Mouse (Mus musculus): ENCODE data around the gene Rapgef2.

Rapgef2 gene

DNA sequence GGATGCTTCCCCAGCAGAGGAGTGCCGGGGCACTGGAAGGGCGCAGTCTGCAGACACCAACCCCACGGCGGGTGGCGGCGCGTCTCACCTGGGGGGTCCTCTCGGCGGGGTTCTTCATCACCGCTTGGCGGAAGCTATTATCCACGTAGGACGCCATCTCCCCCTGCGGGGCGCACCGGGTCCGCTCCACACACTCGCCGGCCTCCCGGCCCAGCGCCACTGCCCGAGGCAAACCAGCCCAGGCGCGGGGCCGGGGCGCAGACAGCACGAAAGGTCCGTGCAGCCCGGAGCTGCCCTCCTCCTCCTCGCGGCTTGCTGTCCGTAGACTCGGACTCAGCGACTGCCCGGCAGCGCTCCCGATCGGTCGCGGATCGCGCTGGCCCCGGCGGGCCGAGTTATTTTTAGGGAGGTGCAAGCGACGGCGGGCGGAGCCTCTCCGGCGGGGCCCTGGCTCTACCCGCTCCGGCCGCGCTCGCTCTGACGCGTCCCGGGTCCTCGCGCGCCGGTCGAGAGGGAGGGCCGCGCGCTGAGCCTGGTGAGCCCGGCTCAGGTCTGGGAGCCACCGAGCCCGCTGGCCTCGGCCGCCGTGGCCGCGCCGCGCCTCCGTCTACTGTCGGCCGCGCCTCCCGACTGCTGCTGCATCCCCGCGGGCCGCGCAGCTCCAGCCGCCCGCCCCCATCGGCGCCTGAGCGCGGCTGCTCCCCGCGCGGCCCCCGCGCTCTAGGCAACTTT lies at the start of gene Rapgef2:
Rapgef2 (minus strand) TSS at position 142 of the 732 bp plus-strand sequence.
- peak; percentile 60 for DNase-seq (ENCODE audit: low read depth, low spot score)

DNA sequence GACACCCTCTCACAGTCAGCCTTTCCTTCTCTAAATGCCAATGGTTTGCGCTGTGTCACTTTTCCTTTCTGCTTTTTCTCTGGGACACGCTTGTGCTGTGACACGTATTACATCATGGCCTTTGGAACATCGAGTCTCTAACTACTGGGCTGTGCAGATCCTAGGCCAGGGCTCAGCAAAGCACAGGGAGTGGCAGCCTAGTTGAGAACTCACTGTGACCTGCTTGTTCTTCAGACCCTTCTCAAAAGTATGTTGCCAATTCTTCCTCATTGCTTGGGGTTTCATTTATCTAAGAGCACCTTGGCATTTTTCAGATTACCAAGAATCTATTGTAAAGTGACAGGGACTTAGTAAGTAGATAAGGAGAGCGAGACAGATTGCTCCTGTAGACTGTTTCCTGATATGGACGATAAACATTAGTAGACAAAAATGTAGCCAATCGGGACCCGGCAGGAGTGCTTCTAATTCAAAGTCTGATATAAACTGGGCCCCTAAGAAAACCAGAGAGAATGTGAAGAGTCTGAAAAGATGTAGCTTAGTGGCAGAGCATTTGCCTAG lies 47.4 kb upstream of the Rapgef2 start:
- DNase-seq (ENCODE audit: low read depth, low spot score), result no peak

DNA sequence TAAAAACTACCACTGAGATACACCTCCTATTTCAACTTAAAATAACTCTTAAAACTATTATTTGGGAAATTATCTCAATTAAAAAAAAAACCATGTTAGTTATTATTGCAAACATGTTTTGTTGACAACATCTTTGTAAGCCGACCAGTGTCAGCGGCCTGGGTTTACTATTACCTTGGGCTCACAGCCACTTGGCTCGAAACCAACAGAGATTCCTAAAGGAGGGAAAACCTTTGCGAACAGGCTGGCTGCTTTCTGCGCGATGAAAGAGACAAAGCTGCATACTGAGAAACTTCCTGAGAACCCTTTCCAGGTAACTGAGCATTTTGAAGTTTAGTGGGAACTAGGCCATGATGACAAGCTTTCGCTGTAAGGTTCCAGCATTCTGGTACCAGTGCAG lies 46.7 kb upstream of the Rapgef2 start:
- DNase-seq (ENCODE audit: low read depth, low spot score), result no peak

- DNase-seq (ENCODE audit: low read depth, low spot score), result no peak
Observed at GRCm38 (mm10) chr3:79329691-79330315, 43.5 kb upstream of the Rapgef2 start.

DNA sequence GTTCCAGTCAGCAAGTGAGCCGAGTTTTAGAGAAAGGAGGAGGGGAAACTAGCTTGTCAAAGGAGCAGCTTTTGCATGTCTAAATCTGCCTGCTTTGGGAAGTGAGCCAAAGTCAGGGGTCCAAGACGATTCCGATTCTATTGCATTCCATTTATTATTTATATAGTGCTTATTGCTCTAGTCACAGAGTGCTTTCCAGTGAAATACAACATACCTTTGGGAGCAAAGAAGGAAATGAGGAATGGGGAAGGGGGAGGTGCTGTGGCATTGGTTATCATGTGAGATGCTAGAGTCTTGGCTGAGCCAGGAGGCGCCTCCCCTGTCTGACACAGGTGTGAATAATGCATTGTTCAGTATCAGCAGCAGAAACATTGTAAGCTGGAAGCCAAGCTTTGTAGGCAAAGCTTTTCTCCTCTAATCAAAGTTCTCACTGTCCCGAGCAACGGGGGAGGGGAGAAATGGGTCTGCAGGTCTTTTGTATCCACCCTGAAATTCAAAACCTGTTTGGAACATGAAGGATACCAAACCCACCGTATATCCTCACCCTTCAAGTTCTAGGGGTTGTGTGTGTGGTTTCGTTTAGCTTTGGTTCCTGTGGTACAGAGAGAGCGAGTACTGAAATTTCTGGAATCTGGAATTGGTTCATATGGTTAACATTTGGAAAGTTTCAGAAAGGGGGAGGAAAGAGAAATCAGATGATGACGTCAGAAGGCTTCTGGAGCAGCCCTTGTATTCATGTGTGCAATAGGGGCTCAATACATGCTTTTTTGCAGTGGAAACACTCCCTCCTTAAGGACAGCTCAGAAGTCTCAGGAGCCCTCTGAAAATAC lies 38.6 kb upstream of the Rapgef2 start:
- no peak for DNase-seq (ENCODE audit: low read depth, low spot score)

DNA sequence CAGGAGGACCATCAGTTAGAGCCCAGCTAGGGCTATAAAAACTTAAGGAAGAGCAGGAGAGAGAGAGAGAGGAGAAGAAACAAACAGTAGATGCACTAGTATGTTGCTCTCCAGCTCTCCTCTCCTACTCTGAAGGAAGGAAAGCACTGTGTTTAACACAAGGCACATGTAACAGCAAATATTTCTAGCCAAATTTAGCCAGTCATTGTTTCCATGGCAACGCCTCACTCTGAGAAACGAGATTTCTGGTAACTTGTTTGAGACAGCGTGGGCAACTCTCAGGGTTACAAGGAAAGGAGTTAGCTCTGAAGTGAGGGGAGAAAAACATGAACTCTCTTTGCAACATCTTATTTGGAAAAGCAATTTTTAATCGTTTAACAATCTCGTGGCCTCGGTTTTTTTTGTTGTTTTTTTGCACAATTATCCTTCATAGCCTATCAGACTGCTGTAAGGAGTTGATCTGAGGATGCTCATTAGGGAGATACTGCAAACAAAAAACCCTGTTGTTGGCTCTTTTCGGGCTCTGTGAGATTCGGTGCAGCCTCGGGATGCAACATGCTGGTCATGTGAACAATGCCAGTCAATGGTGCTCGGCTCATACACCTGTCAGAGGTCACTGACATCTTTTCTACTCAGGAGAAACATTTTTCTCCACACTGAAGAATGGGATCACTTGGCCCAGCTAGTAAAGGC lies 27.8 kb upstream of the Rapgef2 start:
- DNase-seq (ENCODE audit: low read depth, low spot score), result no peak

DNA sequence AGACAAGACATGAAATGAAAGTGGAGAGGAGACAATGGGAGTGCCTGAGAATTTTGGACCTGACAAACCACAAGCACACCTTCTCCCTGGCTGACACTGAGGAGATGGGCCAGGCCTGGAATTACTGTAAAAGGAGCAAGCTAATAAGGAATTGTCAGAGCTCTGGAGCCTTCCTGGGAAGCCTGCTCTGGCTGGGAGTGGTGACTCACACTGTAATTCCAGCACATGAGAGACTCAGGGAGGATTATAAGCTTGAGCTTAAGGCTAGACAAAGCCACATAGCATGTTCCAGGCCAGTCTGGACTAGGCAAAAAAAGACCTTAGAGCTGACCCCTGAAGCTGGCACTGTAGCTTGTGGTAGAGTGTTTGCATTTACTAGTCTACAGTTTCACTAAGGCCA lies 25.6 kb upstream of the Rapgef2 start:
- no peak for DNase-seq (ENCODE audit: low read depth, low spot score)

- no peak for DNase-seq (ENCODE audit: low read depth, low spot score)
Observed at GRCm38 (mm10) chr3:79310184-79310583, 23.9 kb upstream of the Rapgef2 start.

DNA sequence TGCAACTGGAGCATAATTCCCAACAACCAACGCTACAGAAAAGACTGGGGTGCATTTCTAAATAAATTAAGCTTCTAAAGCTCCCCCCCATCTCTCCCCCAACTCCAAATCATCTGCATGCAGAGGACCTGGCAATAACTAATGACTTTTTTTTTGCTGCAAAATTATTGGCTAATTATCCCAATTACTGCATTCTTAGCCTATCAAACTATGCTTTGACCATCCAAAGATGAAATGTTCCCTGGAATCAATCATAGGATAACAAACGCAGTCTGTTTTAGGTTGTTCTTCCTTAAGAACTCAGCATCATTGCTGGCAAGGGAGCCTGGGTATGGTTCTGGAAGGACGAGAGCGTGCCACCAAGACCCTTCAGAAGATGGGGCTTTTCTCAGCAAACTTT lies 22.3 kb upstream of the Rapgef2 start:
- no peak for DNase-seq (ENCODE audit: low read depth, low spot score)

- DNase-seq (ENCODE audit: low read depth, low spot score), result no peak
Observed at GRCm38 (mm10) chr3:79299401-79299800, 13.1 kb upstream of the Rapgef2 start.

- DNase-seq (ENCODE audit: low read depth, low spot score), result no peak
Observed at GRCm38 (mm10) chr3:79297281-79297680, 11.0 kb upstream of the Rapgef2 start.

DNA sequence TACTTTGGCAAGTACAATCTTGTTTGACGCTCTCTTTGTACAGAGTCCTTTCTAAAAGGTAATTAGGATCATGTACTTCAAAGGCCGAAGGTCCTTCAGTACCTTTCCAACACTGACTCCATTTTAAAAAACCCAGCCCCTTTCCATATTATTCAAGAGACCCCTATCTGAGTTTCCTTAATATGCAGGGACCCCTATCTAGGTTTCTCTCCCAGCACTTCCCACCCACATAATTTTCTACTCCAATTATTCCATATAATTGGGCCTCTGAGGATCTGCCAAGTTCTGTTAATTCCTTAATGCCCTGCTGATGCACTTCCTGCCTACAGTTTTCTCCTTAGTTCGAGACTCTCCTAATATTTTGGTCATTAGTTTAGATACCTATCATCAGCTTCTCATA lies 10.3 kb upstream of the Rapgef2 start:
- no peak for DNase-seq (ENCODE audit: low read depth, low spot score)

DNA sequence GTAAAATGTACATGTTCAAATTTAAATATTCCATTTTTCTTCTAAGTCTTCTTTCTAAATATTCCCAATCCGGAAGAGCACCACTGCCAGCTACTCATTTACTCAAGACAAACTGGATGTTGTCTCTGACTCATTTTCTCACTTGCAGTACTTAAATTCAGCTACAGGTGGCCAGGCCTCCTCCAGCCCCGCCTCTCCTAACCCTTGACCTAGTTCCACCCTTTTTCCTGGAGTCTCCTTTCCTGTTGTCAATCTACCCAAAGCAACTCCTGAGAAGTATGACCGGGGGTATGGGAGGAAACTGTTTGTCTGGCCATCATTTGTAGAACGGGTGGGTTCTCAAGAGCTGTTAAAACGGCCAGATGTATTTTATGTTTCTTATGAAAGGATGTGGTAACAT lies 9.7 kb upstream of the Rapgef2 start:
- DNase-seq (ENCODE audit: low read depth, low spot score), result no peak

DNA sequence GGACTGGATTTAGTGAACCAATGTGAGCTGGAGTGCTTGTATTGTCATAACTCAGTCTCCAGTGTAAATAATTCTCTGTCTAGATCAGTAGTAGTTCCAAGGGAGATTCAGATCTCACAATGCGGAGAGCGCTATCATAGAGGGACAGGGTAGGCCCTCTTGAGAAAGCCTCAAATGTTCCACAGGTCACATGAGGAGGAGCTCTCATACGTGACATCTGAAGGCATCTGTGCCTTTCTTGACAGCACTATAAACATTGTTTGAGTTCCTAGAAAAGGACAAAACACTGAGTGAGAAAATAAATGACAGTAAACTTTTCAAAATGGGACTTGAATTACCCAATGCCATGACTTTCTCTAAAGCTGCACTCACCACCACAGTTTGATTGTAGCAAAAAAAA lies 8.4 kb upstream of the Rapgef2 start:
- DNase-seq (ENCODE audit: low read depth, low spot score), result no peak

GRCm38 (mm10) chr3:79293023-79293422 lies 6.7 kb upstream of the Rapgef2 start:
- DNase-seq (ENCODE audit: low read depth, low spot score), result no peak

DNA sequence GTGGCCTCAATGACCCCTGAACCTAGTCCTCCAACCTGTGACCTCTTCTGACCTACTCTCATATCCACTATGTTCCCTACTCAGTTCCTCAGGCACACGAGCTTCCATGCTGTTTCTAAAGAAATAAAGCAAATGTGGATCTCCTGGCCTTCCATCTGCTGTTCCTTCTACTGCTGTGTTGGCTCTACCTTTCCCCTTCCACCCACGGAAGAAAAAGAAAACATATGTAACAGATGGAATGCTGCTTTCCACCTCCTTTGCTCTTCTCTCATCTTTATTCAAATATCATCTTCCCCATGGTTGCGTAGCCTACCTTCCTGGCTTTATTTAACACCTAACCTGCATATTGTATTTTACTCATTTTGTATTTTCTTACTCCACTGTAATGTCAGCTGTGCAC lies 2.7 kb upstream of the Rapgef2 start:
- no peak for DNase-seq (ENCODE audit: low read depth, low spot score)

- no peak for DNase-seq (ENCODE audit: low read depth, low spot score)
Observed at GRCm38 (mm10) chr3:79287699-79288458, 1.6 kb upstream of the Rapgef2 start.

DNA sequence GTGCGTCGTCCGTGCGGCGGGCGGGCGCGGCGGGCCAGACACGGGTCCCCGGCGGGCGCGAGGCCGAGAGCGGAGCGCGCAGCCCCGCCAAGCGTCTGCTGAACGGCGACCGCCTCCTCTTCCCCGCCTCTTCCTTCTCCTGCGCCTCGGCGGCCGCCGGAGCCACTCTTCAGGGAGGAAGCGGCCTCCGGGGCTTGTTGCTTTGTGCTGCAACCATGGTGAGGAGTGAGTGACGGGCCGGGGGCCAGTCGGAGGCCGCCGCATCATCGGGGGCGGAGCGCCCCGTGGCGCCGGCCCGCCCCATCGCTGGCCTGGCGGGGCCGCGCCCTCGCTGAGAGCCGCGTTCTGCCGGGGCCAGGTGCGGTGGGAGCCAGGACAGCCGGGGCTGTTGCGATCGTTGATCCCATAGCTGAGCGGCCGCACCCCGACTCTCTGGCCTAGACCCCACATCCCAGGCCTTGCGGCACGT lies 825 bp upstream of the Rapgef2 start:
- DNase-seq (ENCODE audit: low read depth, low spot score), result peak; percentile 94

DNA sequence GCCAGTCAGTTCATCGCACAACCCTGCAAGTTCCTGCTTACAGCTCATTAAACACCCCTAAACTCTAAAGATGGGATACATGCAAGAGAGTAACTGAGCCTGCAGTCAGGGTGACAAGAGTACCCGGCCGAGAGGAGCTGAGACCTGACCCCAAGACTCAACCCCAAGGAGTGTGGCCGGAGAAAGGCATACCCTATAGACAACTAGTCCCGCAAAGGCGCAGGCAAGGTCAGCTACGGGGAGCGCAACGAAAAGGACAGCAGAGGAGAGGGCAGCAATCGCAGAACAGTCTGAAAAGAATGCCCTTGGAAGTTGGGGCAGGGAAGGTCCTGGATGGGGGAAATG lies 314 bp downstream of the Rapgef2 start:
- no peak for DNase-seq (ENCODE audit: low read depth, low spot score)

DNA sequence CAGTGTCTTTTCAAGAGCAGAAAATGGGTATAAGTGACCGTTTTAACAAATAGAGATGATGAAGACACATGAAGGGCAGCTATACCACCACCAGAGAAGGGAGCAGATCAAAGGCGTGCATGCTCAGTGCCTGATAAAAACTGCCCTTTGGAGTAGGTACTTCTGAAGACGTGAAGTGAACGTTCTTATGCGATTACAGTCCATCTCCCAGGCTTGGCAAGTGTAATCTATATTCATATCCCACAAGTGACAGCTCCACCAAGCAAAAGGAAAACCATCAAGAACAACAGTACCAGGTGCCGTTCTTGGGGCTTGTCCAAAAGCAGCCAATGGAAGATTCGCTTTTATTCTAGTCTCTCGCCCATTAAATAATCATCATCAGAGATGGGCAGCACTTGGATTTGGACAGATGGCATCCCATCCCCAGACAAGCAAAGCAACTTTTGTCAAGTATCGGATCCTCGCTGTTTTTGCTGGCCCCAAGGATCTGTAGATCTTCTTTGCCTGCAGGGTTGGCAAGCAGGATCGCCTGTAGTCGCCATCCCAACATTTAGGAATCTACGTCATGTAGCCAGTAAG lies 1.1 kb downstream of the Rapgef2 start:
- DNase-seq (ENCODE audit: low read depth, low spot score), result no peak

- no peak for DNase-seq (ENCODE audit: low read depth, low spot score)
Observed at GRCm38 (mm10) chr3:79283976-79284375, 2.3 kb downstream of the Rapgef2 start.
